Mouse (Mus musculus): Measurements from ENCODE around the gene Rabl6.
A peak's percentile ranks its signal among the peaks of the same experiment; 100 is the strongest.

Gene Rabl6

GRCm38 (mm10) chr2:25536531-25536930 is 71.8 kb downstream of the Rabl6 start:
- DNase-seq, result no peak

GRCm38 (mm10) chr2:25534866-25535182 is 73.5 kb downstream of the Rabl6 start:
- no peak for DNase-seq

GRCm38 (mm10) chr2:25534178-25534865 is 74.0 kb downstream of the Rabl6 start:
- DNase-seq, result peak; percentile 25

GRCm38 (mm10) chr2:25533707-25534106 is 74.6 kb downstream of the Rabl6 start:
- DNase-seq, result no peak
